Mouse (Mus musculus): ENCODE data around the gene Mtfmt. TPM values are rescaled to one million over a fixed set of nuclear protein-coding genes. Genes with fewer than 3 reads are reported as not detected.
A peak's percentile ranks its signal among the peaks of the same experiment; 100 is the strongest.

Mtfmt gene
- polyA plus RNA-seq, 1 experiment from 2014 or later, result 24.0 TPM

DNA sequence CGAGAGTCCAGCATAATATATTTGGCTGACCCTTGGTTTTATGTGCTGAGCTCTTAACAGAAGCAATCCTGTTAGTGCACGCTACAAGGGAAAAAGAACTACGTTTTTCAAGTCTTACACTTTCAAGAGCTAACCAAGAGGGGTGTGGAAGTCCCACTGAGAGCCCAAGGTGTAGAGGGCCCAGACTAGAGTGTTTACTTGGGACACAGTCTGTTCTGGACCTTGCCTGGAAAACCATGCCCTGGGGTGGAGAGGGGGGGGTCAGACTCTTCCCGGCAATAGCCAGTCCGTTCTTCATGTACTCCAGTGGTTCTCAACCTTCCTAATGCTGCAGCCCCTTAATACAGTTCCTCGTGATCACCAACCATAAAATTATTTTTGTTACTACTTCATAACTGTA lies 35.6 kb upstream of the Mtfmt start:
- Histone ChIP-seq H3K4me1 (ENCODE audit: control insufficient read depth, insufficient read depth, low read length) (peaks cover 10% of the 10 kb centered on the region), H3K27ac (ENCODE audit: low read length) (no peak overlapping the region), H3K9ac (ENCODE audit: low read depth, low read length) (no peak overlapping the region), H3K4me2 (ENCODE audit: low read depth, low read length) (no peak overlapping the region), H3K9me3 (ENCODE audit: control insufficient read depth, low read length) (no peaks in the 10 kb centered on the region), H3K36me3 (ENCODE audit: control insufficient read depth, insufficient read depth, low read length) (no peaks in the 10 kb centered on the region), H3K27me3 (replicated peaks; ENCODE audit: control insufficient read depth, insufficient read depth, low read length) (peaks cover 14% of the 10 kb centered on the region), H3K4me3 (ENCODE audit: low read length) (no peak overlapping the region)
- no peak for ATAC-seq
- WGBS, result 86% methylated on average over 6 of the region's 6 CpGs

- ATAC-seq, result no peak
- 64% methylated on average over 15 of the region's 15 CpGs for WGBS
- Histone ChIP-seq H3K4me1 (ENCODE audit: control insufficient read depth, insufficient read depth, low read length) (peaks cover 4% of the 10 kb centered on the region), H3K9ac (ENCODE audit: low read depth, low read length) (no peak overlapping the region), H3K4me3 (ENCODE audit: low read length) (no peak overlapping the region), H3K9me3 (ENCODE audit: control insufficient read depth, low read length) (no peaks in the 10 kb centered on the region), H3K27ac (ENCODE audit: low read length) (no peak overlapping the region), H3K27me3 (replicated peaks; ENCODE audit: control insufficient read depth, insufficient read depth, low read length) (peaks cover 5% of the 10 kb centered on the region; the same call in 1 of the 2 replicates), H3K4me2 (ENCODE audit: low read depth, low read length) (no peak overlapping the region), H3K36me3 (ENCODE audit: control insufficient read depth, insufficient read depth, low read length) (no peaks in the 10 kb centered on the region)
These were observed 31.0 kb upstream of the Mtfmt start for GRCm38 (mm10) chr9:65404331-65405183.

DNA sequence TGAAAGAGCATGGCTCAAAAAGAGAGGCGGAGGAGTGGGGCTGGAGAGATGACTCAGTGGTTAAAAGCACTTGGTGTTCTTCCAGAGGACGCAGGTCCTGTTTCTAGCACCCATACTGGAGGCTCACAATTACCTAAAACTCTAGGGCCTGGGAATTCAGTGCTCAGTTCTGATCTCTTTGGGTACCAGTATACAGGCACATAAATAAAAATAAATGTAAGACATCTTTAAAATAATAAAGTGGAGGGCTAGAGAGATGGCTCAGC lies 30.5 kb upstream of the Mtfmt start:
- H3K4me2 ChIP-seq (ENCODE audit: low read depth, low read length), result no peak overlapping the region
- H3K4me1 ChIP-seq (ENCODE audit: control insufficient read depth, insufficient read depth, low read length), result peaks cover 6% of the 10 kb centered on the region
- no peaks in the 10 kb centered on the region for H3K27me3 ChIP-seq (replicated peaks; ENCODE audit: control insufficient read depth, insufficient read depth, low read length)
- no peak overlapping the region for H3K4me3 ChIP-seq (ENCODE audit: low read length)
- no peaks in the 10 kb centered on the region for H3K9me3 ChIP-seq (ENCODE audit: control insufficient read depth, low read length)
- H3K36me3 ChIP-seq (ENCODE audit: control insufficient read depth, insufficient read depth, low read length), result no peaks in the 10 kb centered on the region
- H3K9ac ChIP-seq (ENCODE audit: low read depth, low read length), result no peak overlapping the region
- no peak overlapping the region for H3K27ac ChIP-seq (ENCODE audit: low read length)
- no peak for ATAC-seq
- WGBS, result 89% methylated on average over 2 of the region's 2 CpGs

GRCm38 (mm10) chr9:65407327-65407726 lies 28.3 kb upstream of the Mtfmt start:
- Histone ChIP-seq H3K27me3 (replicated peaks; ENCODE audit: control insufficient read depth, insufficient read depth, low read length) (no peaks in the 10 kb centered on the region), H3K36me3 (ENCODE audit: control insufficient read depth, insufficient read depth, low read length) (no peaks in the 10 kb centered on the region), H3K4me3 (ENCODE audit: low read length) (no peak overlapping the region), H3K27ac (ENCODE audit: low read length) (no peak overlapping the region), H3K9me3 (ENCODE audit: control insufficient read depth, low read length) (no peaks in the 10 kb centered on the region), H3K4me1 (ENCODE audit: control insufficient read depth, insufficient read depth, low read length) (peaks cover 6% of the 10 kb centered on the region), H3K4me2 (ENCODE audit: low read depth, low read length) (no peak overlapping the region), H3K9ac (ENCODE audit: low read depth, low read length) (no peak overlapping the region)
- WGBS, result 86% methylated on average over 5 of the region's 5 CpGs
- no peak for ATAC-seq

- Histone ChIP-seq H3K4me3 (ENCODE audit: low read length) (no peak overlapping the region), H3K27ac (ENCODE audit: low read length) (no peak overlapping the region), H3K27me3 (replicated peaks; ENCODE audit: control insufficient read depth, insufficient read depth, low read length) (no peaks in the 10 kb centered on the region), H3K4me2 (ENCODE audit: low read depth, low read length) (no peak overlapping the region), H3K4me1 (ENCODE audit: control insufficient read depth, insufficient read depth, low read length) (peaks cover 6% of the 10 kb centered on the region), H3K9me3 (ENCODE audit: control insufficient read depth, low read length) (no peaks in the 10 kb centered on the region), H3K36me3 (ENCODE audit: control insufficient read depth, insufficient read depth, low read length) (no peaks in the 10 kb centered on the region), H3K9ac (ENCODE audit: low read depth, low read length) (no peak overlapping the region)
- WGBS, result 64% methylated on average over 3 of the region's 3 CpGs
- no peak for ATAC-seq
These were observed 27.7 kb upstream of the Mtfmt start for GRCm38 (mm10) chr9:65407861-65408260.

GRCm38 (mm10) chr9:65408871-65409295 lies 26.7 kb upstream of the Mtfmt start:
- H3K4me1 ChIP-seq (ENCODE audit: control insufficient read depth, insufficient read depth, low read length), result peaks cover 6% of the 10 kb centered on the region
- H3K9me3 ChIP-seq (ENCODE audit: control insufficient read depth, low read length), result no peaks in the 10 kb centered on the region
- 39% methylated on average over 5 of the region's 5 CpGs for whole genome bisulfite sequencing
- no peaks in the 10 kb centered on the region for H3K36me3 ChIP-seq (ENCODE audit: control insufficient read depth, insufficient read depth, low read length)
- no peak overlapping the region for H3K4me2 ChIP-seq (ENCODE audit: low read depth, low read length)
- H3K4me3 ChIP-seq (ENCODE audit: low read length), result no peak overlapping the region
- peak overlapping the region; percentile 15; the same call in 1 of the 2 replicates for H3K9ac ChIP-seq (ENCODE audit: low read depth, low read length)
- ATAC-seq, result peak; percentile 93
- H3K27ac ChIP-seq (ENCODE audit: low read length), result peak overlapping the region; percentile 49
- peaks cover 5% of the 10 kb centered on the region; the same call in 1 of the 2 replicates for H3K27me3 ChIP-seq (replicated peaks; ENCODE audit: control insufficient read depth, insufficient read depth, low read length)

- Histone ChIP-seq H3K4me1 (ENCODE audit: control insufficient read depth, insufficient read depth, low read length) (peaks cover 6% of the 10 kb centered on the region), H3K9ac (ENCODE audit: low read depth, low read length) (no peak overlapping the region), H3K27ac (ENCODE audit: low read length) (no peak overlapping the region), H3K9me3 (ENCODE audit: control insufficient read depth, low read length) (no peaks in the 10 kb centered on the region), H3K27me3 (replicated peaks; ENCODE audit: control insufficient read depth, insufficient read depth, low read length) (peaks cover 5% of the 10 kb centered on the region; the same call in 1 of the 2 replicates), H3K36me3 (ENCODE audit: control insufficient read depth, insufficient read depth, low read length) (no peaks in the 10 kb centered on the region), H3K4me3 (ENCODE audit: low read length) (no peak overlapping the region), H3K4me2 (ENCODE audit: low read depth, low read length) (no peak overlapping the region)
- no peak for ATAC-seq
- 91% methylated on average over 8 of the region's 8 CpGs for WGBS
These were observed 25.2 kb upstream of the Mtfmt start for GRCm38 (mm10) chr9:65410378-65410777.

DNA sequence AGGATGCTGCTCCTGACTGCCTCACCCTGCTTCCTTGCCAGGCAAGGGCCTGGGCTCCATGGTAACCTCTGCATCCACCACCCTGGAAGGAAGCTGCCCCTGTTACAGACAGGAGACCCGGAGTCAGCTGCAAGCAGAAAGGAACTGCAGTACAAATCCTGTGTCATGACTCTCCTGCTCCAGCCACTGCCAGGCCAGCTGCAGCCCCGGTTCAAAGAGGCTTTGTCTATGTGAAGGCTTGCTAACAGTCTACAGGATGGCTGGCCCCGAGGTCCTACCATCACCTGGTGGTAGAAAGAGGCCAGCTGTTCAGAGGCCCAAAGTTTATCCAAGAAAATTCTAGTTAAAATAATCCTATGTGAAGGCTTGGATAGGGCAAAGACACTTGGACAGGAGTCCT lies 24.3 kb upstream of the Mtfmt start:
- ATAC-seq, result no peak
- no peaks in the 10 kb centered on the region for H3K9me3 ChIP-seq (ENCODE audit: control insufficient read depth, low read length)
- H3K27ac ChIP-seq (ENCODE audit: low read length), result no peak overlapping the region

GRCm38 (mm10) chr9:65417738-65418137 lies 17.8 kb upstream of the Mtfmt start:
- H3K27me3 ChIP-seq (replicated peaks; ENCODE audit: control insufficient read depth, insufficient read depth, low read length), result peaks cover 5% of the 10 kb centered on the region; the same call in 1 of the 2 replicates
- no peak overlapping the region for H3K4me3 ChIP-seq (ENCODE audit: low read length)
- H3K4me1 ChIP-seq (ENCODE audit: control insufficient read depth, insufficient read depth, low read length), result no peaks in the 10 kb centered on the region
- 37% methylated on average over 3 of the region's 3 CpGs for WGBS
- no peak overlapping the region for H3K27ac ChIP-seq (ENCODE audit: low read length)
- H3K9me3 ChIP-seq (ENCODE audit: control insufficient read depth, low read length), result no peaks in the 10 kb centered on the region
- no peak overlapping the region for H3K9ac ChIP-seq (ENCODE audit: low read depth, low read length)
- H3K36me3 ChIP-seq (ENCODE audit: control insufficient read depth, insufficient read depth, low read length), result no peaks in the 10 kb centered on the region
- H3K4me2 ChIP-seq (ENCODE audit: low read depth, low read length), result no peak overlapping the region
- no peak for ATAC-seq

More for the DNA sequence above, 24.3 kb upstream of the Mtfmt start:
- peaks cover 5% of the 10 kb centered on the region; the same call in 1 of the 2 replicates for H3K27me3 ChIP-seq (replicated peaks; ENCODE audit: control insufficient read depth, insufficient read depth, low read length)
- H3K4me3 ChIP-seq (ENCODE audit: low read length), result no peak overlapping the region
- no peaks in the 10 kb centered on the region for H3K36me3 ChIP-seq (ENCODE audit: control insufficient read depth, insufficient read depth, low read length)
- no peak overlapping the region for H3K9ac ChIP-seq (ENCODE audit: low read depth, low read length)
- H3K4me1 ChIP-seq (ENCODE audit: control insufficient read depth, insufficient read depth, low read length), result peaks cover 6% of the 10 kb centered on the region
- WGBS, result 63% methylated on average over 3 of the region's 3 CpGs
- H3K4me2 ChIP-seq (ENCODE audit: low read depth, low read length), result no peak overlapping the region
